Mouse (Mus musculus): Measurements from ENCODE around the gene Stpg4.
A peak's percentile ranks its signal among the peaks of the same experiment; 100 is the strongest.

Gene Stpg4

GRCm38 (mm10) chr17:87446767-87447611 is 19.4 kb upstream of the Stpg4 start, which contains the start of gene Calm2:
Calm2 (minus strand) TSS chr17:87446935.
- peak; percentile 98 for DNase-seq

GRCm38 (mm10) chr17:87445917-87446766 is 18.6 kb upstream of the Stpg4 start:
- DNase-seq = peak; percentile 79 to 89

GRCm38 (mm10) chr17:87445337-87445916 is 17.9 kb upstream of the Stpg4 start:
- DNase-seq = no peak

DNA sequence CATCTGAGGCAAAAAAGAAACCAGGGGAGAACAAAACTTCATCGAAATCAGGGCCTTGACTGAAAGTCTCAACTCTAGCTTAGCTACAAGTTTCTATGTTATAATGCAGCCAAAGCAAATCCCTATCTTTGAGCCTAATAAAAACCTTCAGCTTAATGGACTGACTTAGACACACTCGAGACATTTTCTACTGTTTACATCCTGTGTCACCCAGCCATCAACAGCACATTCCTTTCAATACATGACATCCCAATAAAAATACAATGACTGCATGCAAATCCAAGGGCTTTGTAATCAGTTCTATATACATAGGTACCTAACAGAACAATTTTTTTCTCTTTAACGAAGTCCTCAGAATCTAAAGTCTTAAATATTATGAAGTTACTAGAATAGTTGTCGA is 17.2 kb upstream of the Stpg4 start:
- no peak for DNase-seq

DNA sequence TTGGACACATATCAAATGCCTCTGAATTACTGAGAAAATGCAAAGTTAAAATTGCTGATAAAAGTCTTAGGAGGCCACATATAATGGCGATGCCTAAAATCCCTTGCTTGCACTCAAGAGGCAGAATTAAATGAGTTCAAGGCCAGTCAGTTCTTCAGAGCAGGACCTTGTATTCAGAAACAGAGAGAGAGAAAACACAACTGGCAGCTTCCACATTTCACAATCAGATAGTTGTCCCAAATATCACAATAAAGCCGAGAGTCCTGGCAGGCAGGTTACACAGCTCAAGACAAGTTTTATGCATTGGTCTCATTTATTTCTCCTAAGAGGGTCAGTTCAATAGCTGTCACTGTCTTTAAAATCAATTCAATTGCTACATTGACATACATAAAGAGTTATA is 14.0 kb upstream of the Stpg4 start:
- no peak for DNase-seq

DNA sequence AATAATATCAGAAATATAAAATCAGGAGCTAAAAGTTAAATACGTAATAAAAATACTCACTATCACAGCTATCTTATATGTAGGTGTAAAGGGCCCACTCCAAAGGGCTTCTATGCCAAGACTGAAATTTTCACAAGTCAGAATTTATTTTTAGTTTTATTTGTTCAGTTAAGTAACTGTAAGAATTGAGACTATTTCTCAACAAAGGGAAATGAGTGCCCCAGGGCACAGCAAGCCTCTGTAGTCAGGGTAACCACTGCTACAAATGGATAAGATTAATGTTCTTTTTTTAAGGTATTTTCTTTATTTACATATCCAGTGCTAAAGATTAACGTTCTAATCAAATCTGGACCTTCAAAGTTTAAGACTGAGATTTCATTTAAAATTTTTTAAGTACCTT is 11.9 kb upstream of the Stpg4 start:
- no peak for DNase-seq

DNA sequence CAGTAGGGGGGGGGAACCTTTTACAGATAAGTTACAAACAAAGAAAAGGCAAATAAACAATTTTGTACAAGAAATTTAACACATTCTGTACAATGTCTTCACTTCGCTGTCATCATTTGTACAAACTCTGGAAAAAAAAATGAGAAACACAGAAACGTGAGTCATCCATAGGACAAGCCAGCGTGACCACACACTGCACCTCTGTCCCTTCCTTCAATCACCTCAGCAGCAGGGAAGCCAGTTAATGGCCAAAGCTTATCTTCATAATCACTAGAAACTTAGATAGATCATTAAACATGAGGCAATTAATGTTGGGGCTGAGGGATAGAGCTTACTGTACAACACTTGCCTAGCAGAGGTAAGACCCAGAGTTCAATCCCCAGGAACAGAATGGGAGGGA is 6.4 kb upstream of the Stpg4 start:
- no peak for DNase-seq

DNA sequence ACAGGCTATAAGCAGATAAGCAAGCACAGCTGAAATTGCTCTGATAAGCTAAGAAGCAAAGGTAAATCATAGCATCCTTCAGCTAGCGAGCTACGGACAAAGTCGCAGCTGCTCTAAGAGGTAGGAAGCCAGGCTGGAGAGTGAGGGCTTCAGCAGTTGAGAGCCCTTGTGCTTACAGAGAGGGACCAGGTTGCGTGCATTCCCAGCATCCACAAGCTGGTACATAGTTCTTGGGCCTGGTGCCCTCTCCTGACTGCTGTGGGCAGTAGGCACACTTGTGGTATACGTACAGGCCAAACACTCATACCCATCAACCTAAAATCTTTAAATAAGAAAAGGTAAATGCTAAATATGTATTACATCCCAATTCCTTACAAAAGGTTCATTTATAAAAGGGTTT is 5.2 kb upstream of the Stpg4 start:
- no peak for DNase-seq

DNA sequence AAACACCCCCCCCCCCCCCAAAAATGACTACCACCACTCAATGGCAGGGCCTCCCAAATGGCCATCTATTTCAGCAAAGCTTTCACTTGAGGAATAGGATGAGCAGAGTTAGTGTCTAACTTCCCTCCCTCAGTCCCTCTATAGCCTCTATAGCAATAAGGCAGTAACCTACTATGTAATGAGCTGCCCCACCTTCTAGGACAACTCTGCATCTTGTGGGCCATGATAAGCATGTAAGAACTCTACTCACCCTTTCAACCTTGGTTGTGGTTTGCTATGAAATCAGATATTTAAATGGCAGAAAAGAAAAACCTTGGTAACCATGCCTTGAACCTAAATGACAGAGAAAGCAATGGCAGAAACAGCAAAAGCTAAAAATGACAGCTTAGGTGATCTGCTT is 4.8 kb upstream of the Stpg4 start:
- DNase-seq = no peak

DNA sequence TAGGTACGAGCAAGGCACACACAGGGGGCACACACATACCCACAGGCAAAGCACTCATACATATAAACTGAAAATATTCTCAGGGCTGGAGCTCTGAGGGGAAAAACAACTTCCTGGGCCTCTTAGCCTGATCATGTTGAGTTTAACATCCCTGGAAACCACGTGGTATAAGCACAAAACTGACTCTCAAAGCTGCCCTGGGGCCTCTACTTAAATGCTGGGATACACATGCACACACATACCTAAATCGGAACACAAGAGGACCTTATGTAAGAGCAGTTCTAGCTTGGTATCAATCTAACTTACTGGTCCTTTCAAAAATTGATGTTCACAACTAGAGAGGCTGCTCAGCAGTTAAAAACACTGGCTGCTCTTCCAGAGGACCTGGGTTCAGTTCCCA is 1.9 kb upstream of the Stpg4 start:
- no peak for DNase-seq

DNA sequence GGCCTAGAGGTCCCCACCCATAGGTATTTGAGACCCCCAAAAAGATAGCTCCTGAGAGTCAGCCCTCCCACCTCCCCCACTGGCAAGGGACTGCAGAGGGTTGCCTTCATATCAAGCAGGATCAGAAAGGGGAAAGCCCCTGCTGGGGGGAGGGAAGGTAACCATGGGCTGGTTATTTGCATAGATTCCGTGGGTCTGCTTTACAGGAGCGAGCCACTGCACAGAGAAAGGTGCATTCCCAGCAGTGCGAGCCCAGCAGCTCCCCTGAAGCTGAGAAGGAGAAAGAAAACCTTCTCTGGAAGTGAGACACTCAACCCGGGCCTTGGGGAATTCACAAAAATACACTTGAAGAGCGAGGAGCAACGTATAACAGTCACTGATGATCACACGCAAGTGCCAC is 9.5 kb downstream of the Stpg4 start:
- no peak for DNase-seq

GRCm38 (mm10) chr17:87406646-87407045 is 20.9 kb downstream of the Stpg4 start:
- DNase-seq = no peak

DNA sequence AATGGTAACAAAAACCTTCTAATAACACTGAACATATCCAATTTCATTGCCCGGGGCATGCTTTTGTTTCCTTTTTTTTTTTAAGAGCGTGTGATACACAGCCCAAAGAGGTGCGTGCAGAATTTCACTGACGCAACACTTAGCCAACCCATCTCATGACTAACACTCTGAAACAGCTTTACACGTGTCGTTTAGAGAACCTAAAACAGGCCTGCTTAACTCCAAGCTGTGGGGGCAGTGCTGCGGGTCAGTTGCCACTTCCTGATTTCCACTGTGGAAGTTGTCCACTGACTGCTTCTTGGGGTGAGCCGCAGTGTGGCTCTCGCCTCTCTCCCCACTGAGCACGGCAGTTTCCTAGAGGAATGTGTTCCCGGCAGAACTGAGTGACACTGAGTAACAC is 22.0 kb downstream of the Stpg4 start:
- no peak for DNase-seq

- DNase-seq = no peak
These were observed 24.1 kb downstream of the Stpg4 start for GRCm38 (mm10) chr17:87403462-87403861.

DNA sequence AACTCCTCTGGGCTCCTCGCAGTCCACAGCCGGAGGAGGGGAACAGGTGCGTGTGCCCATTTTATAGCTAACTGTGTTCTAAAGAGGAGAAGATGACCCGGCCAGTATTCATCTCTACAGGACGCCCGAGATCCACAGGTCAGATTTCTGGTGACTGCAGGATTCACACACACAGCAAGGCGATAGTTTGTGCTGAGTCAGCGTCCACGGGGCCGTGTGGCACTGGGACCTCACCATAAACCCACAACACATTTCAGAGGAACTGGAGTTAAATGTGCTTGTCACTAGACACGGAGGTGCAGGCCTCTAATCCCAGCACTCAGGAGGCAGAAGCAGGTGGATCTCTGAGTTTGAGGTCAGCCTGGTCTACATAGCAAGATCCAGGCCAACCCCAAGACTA is 25.1 kb downstream of the Stpg4 start:
- no peak for DNase-seq

DNA sequence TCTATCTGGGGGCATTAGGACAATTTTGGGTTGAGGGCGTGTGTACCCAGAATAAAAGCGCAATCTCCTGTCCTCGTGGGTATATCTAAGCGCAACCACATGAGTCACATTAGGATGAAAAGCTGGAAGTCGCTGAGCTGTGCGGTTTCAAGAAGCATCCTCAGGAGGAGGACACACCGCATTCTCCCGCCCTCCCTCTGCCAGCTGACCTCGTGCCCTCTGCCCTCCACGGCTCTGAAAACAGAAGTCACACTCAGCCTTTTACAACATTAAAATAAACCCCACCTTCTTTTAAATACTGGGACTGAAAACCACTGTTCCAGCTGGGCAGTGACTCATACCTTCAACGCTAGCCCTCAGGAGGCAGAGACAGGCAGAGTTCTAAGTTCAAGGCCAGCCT is 30.5 kb downstream of the Stpg4 start:
- no peak for DNase-seq

DNA sequence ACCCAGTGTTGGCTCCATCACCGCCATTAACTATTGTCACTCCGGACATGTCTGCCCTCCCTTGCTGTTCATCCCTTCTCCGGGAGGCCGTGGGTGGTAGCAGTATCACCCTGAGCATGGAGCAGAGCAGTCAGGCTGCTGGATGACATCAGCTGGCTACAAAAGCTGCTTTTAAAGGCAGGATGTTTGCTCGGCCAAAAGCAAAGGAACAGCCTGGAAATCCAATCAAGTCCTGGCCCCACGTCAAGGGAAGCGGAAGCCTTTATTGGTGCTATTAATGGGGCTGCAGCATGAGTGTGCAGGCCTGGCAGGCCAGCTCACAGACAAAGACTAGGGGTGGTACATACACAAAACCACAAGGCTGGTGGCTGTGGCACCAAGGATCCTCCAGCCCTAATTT is 36.3 kb downstream of the Stpg4 start:
- DNase-seq = no peak

DNA sequence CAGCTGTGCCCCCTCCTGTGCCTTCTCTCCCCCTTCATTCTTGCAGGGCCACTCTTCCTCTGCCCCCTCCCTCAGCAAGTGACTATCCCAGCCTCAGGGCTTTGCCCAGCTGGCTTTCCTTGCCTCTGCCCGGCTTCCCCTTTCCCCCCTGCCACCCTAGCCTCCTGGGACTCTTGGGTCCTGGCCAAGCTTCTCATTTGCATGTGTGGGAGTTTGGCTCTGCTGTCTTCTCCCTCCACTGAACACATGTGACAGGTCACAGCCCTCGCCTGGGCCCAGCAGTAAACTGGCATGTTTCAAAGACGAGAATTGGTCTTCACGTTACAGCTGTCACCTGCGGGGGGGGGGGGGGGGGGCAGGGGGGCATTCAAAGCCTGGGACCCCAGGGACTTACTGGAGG is 40.5 kb downstream of the Stpg4 start:
- no peak for DNase-seq

GRCm38 (mm10) chr17:87385835-87386234 is 41.7 kb downstream of the Stpg4 start:
- no peak for DNase-seq

- DNase-seq = no peak
These were observed 46.9 kb downstream of the Stpg4 start for GRCm38 (mm10) chr17:87380681-87381080.

DNA sequence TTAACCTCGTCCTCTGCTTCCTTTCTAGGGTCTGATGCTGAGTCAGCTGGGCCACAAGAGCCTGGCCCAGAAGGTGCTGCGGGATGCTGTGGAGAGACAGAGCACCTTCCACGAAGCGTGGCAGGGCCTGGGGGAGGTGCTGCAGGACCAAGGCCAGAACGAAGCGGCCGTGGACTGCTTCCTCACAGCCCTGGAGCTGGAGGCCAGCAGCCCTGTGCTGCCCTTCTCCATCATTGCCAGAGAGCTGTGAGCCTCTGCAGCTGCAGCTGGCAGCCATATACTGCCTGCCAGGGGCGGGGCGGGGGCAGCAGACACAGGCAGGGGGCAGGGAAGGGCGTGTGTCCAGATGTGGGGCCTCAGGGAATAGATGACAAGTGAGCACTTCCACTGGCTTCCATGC is 47.7 kb downstream of the Stpg4 start:
- no peak for DNase-seq

DNA sequence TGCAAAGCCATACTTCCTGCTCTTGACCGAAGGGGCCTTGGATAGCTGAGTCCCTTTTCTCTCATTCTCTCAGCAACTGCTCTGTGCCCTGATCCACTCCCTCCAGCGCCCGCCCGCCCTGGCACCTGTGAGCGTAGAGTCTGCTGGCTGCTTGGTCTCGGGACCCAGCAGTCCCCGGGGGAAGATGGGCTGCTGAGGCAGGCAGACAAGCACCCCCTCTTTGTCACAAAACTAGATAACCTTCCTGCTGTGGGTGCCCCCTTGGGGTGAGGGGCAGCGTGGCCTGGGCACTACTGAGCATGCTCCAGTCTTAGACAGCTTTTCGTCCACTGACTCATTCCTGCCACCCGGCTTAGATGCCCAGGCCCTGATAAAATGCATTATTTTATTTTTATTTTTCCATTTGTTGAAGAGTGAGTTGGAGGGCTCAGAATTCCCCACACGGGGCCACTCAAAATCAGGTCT is 48.3 kb downstream of the Stpg4 start:
- no peak for DNase-seq

- no peak for DNase-seq
These were observed 49.0 kb downstream of the Stpg4 start for GRCm38 (mm10) chr17:87378354-87379159.
